Mouse (Mus musculus) heart, adult 18-20 months (tissue): Measurements from ENCODE around the gene Rps9. TPM values are rescaled to one million over a fixed set of nuclear protein-coding genes. Genes with fewer than 3 reads are reported as not detected.

ENCODE experiments used
- DNase-seq, 2 experiments: peaks; one replicate each; pipeline ENCODE4 v3.0.0; 2021 to 2022; ENCODE audit warnings: mixed read lengths in 1 of 2
- long read RNA-seq, 2 experiments: library from polyadenylated mRNA; stranded (forward); transcript quantifications; one replicate each; pipeline ENCODE4 v2.0.0; 2021
- total RNA-seq, 2 experiments: library from RNA; stranded (reverse); gene quantifications; 2 replicates each; pipeline ENCODE4 v1.2.3; 2021

The Rps9 gene
- 100 to 1,000 TPM; 640 to 688 TPM for total RNA-seq
- long read RNA-seq, experiment 1, transcript Rps9-204 (4 exons, 914 nt): minor isoform, 12 of 314 reads
- long read RNA-seq, experiment 1, transcript Rps9-201 (5 exons, 751 nt): major isoform, 258 of 314 reads
- long read RNA-seq, experiment 1, partial matches to known transcripts: 40 of 314 reads
- long read RNA-seq, experiment 1, other reads (novel, unspliced or antisense): 4 of 314 reads
- long read RNA-seq, experiment 2, transcript Rps9-204 (4 exons, 914 nt): minor isoform, 16 of 244 reads
- long read RNA-seq, experiment 2, transcript Rps9-201 (5 exons, 751 nt): major isoform, 200 of 244 reads
- long read RNA-seq, experiment 2, partial matches to known transcripts: 11 of 244 reads
- long read RNA-seq, experiment 2, other reads (novel, unspliced or antisense): 17 of 244 reads

DNA sequence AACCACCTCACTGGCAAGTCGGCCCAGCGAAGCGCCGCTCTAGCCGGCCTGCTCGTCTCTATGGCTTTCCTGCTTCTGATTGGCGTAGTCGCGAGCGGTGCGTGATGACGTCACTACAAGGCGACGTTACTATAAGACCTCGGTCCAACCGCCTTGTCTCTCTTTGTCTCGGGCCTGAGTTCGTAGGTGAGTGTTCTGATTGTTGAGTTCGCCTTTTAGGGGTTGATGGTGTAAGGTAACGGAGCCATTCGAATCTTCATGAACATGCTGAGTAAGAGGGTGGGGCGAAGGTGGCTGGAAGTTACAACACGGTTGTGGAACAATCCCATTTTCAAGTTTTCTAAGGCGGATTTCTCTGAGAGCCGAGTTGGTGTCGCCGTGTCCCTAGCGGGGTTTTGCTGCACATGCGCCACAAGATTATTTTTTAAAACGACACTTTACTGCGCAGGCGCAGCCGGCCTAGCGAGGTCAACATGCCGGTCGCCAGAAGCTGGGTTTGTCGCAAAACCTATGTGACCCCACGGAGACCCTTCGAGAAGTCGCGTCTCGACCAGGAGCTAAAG, at the start of gene Rps9:
TSS of gene Rps9 (plus strand) at position 115 of the 563 bp plus-strand sequence.
- DNase-seq: peak; percentile 97 to 98

GRCm38 (mm10) chr7:3656966-3657365, 46.8 kb upstream of the Rps9 start:
- DNase-seq: no peak

DNA sequence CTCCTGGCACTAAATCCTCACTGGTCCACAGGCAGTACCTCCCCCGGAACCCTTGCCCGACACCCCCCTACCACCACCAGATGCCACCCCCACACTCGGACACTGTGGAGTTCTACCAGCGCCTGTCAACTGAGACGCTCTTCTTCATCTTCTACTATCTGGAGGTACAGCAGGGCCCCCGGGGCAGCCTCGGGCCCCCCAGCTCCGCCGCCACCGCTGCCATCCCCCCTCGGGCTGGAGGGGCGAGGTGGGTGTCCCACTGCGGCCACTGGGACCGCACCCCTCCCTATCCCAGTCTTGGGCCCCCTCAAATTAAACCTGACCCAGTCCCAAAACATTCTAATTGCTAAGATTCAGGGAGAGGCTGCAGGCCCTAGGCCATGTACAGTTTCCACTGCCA, 45.2 kb upstream of the Rps9 start:
- DNase-seq: no peak

- DNase-seq: no peak
These were observed 39.1 kb upstream of the Rps9 start for GRCm38 (mm10) chr7:3664524-3665214.

- DNase-seq: peak; percentile 98 to 99
These were observed 38.3 kb upstream of the Rps9 start, which contains the start of gene Leng1 for GRCm38 (mm10) chr7:3665215-3666114. TSS of gene Leng1 (minus strand) at chr7:3665840.

DNA sequence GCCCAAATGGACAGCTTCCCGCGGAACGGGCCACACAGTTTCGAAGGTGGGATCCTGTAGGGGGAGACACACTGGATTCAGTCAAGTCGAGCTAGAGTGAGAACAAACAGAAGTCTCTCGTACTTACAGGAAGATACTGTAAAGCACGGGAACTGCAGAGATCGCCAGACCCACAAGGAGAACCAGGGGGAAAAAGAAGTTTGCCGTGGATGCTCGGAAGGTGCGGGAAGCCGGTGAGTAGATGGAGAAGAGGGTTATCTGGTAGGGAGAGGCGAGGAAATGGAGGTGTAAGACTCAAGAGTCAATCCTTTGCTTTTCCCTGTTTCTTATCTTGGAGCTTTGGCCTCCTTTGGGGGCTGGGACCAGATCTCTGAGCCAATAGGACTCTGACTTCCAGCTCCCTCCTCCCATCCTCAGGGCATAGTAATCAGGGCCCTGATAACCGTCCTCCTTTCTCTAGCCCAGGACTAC, 36.8 kb upstream of the Rps9 start:
- DNase-seq: peak in 1 of 2 experiments; percentile 27

GRCm38 (mm10) chr7:3674507-3675227, 29.1 kb upstream of the Rps9 start:
- peak; percentile 79 to 92 for DNase-seq

DNA sequence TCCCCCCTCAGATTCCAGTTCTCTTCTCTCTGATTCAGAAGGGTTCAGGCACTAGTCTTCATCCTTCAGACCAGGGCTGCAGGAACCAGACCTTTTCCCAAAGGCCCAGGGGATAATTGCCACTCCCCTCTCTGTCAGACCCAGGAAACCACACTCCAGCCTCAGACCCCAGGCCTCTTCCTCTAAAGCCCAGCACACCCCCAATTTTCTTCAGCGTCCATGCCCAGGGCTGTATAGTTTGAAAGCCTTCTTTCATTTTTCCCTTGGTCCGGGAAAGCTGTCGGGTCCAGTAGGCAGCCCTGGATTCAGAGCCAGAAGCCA, 28.6 kb upstream of the Rps9 start:
- no peak for DNase-seq

DNA sequence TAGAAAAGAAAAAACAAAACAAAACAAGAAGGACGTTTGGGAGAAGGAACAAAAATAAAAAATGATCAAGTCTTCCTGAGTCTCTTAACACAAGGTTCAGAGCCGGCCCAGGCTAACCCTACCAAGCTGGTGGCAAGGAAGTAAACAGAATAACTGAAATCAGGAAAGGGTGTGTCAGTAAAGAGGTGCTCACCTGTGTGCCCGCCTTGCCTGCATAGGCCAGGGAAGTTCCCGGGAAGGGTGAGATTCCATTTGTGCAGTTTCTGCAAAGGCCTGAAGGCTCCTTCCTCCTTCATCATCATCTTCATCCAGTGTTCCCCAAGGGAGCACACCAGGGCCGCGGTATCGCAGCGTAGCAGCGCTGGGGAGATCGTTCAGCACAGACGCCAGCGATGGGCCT, 27.4 kb upstream of the Rps9 start:
- DNase-seq: no peak

- no peak for DNase-seq
These were observed 26.5 kb upstream of the Rps9 start, which contains the start of gene Tmc4 for GRCm38 (mm10) chr7:3677342-3677741. TSS of gene Tmc4 (minus strand) at chr7:3677553.

GRCm38 (mm10) chr7:3683908-3684550, 19.8 kb upstream of the Rps9 start:
- no peak for DNase-seq

DNA sequence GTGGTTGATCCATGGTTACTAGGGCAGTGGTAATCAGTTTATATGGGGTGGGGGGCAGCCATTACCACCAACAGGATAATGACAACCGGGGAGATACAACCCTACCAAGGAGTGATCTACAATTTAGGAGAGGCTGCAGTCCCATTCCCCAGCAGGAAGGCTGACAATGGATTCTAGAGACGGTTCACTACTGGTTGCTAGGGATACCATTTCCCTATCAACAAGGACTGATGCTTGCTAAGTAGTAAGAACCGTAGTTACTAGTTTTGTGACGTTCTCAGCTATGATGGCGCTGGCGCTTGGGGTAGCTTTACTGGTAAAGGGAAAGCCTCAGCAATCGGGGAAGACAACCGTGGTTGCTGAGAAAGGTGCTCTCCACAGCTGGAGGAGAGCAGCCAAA, 19.1 kb upstream of the Rps9 start:
- no peak for DNase-seq

DNA sequence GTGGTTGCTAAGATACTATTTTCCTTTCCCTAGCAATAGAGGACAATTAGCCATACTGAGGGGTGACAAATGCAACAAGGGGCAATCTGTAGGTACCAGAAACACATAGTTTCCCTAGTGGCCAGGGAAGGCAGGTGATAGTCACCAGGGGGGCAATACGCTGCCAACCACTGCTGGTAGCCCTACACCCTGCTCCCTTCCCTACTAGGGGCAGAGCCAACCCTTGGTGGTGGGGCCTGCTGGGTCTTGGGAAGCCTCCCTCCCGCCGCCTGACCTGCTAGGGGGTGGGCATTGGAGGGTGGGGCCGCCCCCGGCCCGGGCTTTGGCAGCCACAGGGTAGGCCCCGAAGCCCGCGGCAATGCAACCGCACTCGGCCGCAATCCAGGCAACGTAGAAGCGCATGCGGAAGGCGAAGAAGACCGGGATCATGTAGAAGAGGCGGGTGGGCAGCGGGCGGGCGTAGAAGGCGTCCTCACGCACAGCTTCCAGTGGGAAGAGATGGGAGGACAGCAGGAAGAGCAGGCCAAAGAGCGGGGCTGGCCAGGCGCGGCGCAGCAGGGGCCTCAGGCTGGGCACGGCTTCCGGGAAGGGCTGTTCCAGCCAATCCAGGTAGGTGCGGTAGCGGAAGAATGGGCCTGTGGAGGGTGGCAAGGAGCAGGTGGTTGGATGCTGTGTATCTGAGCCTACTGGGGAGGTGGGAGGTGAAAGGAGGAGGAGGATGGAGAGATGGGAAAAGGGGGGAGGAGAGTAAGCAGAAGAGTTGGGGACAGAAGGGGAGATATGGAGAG, 18.2 kb upstream of the Rps9 start:
- no peak for DNase-seq

DNA sequence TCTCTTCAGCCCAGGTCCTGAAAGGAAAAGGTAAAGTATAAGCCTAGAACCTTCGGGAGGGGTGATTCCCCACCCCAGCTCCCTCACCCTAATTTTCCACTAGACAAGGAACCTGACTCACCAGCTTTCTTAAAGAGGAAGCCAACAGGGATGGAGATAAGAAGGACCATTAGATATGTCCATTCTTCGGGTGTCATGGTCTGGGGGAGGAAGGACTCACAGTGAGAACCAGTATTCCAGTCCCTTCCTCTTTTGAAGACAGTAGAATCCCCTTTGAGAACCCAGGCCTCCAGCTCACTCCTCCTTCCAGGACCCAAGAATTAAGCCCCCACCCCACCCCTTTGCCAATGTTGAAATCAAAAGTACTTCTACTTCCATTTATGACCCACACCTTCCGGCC, 11.9 kb upstream of the Rps9 start:
- DNase-seq: no peak

GRCm38 (mm10) chr7:3692382-3692986, 11.3 kb upstream of the Rps9 start, which contains the start of gene Tsen34:
TSS of gene Tsen34 (plus strand) at chr7:3692863.
- no peak for DNase-seq

- peak; percentile 97 to 98 for DNase-seq
These were observed 10.6 kb upstream of the Rps9 start, which contains the start of gene Mboat7 for GRCm38 (mm10) chr7:3692987-3693808. TSS of gene Mboat7 (minus strand) at chr7:3693523.

GRCm38 (mm10) chr7:3693809-3694075, 10.1 kb upstream of the Rps9 start:
- no peak for DNase-seq

DNA sequence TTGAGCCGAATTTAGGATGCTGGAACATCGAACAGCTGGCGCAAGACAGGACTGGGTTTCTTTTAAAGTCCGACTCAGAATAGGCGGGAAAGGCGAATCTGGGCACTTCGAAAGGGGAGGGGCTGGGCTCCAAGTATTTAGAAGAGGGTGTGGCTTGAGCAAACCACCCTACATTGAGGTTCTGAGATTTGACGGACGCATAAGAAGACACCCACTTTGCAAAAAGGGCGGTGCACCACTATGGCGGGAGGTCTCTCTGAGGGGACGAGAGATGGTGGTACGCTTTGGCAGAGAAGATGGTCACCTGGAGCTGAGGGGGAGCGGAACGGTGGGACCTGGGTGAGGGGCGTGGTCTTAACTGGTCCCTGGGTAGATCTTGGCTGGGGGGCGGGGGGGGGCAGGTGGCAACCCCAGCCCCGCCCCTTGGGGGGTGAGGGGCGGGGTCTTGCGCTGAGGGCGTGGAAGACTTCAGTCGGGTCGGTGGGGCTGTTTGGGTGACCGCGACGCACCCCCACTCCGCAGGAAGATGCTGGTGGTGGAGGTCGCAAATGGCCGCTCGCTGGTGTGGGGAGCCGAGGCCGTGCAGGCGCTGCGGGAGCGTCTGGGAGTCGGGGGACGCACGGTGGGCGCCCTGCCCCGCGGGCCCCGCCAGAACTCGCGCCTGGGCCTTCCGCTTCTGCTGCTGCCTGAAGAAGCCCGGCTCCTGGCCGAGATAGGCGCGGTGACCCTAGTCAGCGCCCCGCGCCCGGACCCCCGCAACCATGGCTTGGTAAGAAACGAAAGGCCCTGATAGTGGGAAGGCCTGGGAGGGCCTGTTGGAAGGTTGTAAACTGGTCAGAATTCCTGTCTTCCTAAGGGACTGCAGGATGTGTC, 9.5 kb upstream of the Rps9 start:
- DNase-seq: peak; percentile 62 to 83
